Mouse (Mus musculus) heart, embryonic 13.5 days (tissue): ENCODE measurements around the gene Dnajc4. TPM values are rescaled to one million over a fixed set of nuclear protein-coding genes. Genes with fewer than 3 reads are reported as not detected.

ENCODE experiments used
- ATAC-seq: fragments of 200-750 bp; cut with Nextera tagmentation; 2 replicates; pipeline ENCODE4 v1.8.0; 2017; ENCODE audit warnings: moderate TSS enrichment; ENCODE audit not compliant: insufficient number of reproducible peaks, low FRiP score, low TSS enrichment; ENCODE audit errors: extremely low read depth
- H3K27ac ChIP-seq: fragments of 300-500 bp; sonication (generic); replicated peaks from 2 replicates; pipeline ENCODE4 v1.5.1; 2015; ENCODE audit warnings: moderate library complexity, mild to moderate bottlenecking, inconsistent platforms
- H3K27me3 ChIP-seq: fragments of 300-500 bp; sonication (generic); replicated peaks from 2 replicates; pipeline ENCODE4 v1.6.1; 2015; ENCODE audit warnings: mild to moderate bottlenecking, inconsistent platforms
- H3K36me3 ChIP-seq: fragments of 300-500 bp; sonication (generic); 2 replicates; pipeline ENCODE4 v1.6.1; 2015; ENCODE audit warnings: mild to moderate bottlenecking, inconsistent platforms
- H3K4me1 ChIP-seq: fragments of 300-500 bp; sonication (generic); 2 replicates; pipeline ENCODE4 v1.6.1; 2015; ENCODE audit warnings: inconsistent platforms
- H3K4me2 ChIP-seq: fragments of 300-500 bp; sonication (generic); 2 replicates; pipeline ENCODE4 v1.6.1; 2015; ENCODE audit warnings: inconsistent platforms, mild to moderate bottlenecking, moderate library complexity
- H3K4me3 ChIP-seq: fragments of 300-500 bp; sonication (generic); 2 replicates; pipeline ENCODE4 v1.5.1; 2015; ENCODE audit warnings: moderate library complexity, mild to moderate bottlenecking, inconsistent platforms
- H3K9ac ChIP-seq: fragments of 300-500 bp; sonication (generic); 2 replicates; pipeline ENCODE4 v1.6.1; 2015; ENCODE audit warnings: inconsistent platforms, mild to moderate bottlenecking, moderate library complexity
- H3K9me3 ChIP-seq: fragments of 300-500 bp; sonication (generic); 2 replicates; pipeline ENCODE4 v1.6.1; 2016; ENCODE audit warnings: inconsistent platforms
- WGBS: fragments of 180-500 bp; shearing (Covaris S2); methylation state at CpG from one replicate; pipeline ENCODE4 v1.1.7; 2015; ENCODE audit warnings: mixed read lengths; 5-methylcytosine and 5-hydroxymethylcytosine counted together
- polyA plus RNA-seq: library from polyadenylated mRNA; unstranded; fragments of >200 nt; fragmentation: Nextera tagmentation; extraction: Ambion mirVana; gene quantifications from 2 replicates; pipeline ENCODE4 v1.2.1, GENCODE M21; 2015

The Dnajc4 gene
- polyA plus RNA-seq, 1 experiment from 2014 or later: 33.2 TPM

DNA sequence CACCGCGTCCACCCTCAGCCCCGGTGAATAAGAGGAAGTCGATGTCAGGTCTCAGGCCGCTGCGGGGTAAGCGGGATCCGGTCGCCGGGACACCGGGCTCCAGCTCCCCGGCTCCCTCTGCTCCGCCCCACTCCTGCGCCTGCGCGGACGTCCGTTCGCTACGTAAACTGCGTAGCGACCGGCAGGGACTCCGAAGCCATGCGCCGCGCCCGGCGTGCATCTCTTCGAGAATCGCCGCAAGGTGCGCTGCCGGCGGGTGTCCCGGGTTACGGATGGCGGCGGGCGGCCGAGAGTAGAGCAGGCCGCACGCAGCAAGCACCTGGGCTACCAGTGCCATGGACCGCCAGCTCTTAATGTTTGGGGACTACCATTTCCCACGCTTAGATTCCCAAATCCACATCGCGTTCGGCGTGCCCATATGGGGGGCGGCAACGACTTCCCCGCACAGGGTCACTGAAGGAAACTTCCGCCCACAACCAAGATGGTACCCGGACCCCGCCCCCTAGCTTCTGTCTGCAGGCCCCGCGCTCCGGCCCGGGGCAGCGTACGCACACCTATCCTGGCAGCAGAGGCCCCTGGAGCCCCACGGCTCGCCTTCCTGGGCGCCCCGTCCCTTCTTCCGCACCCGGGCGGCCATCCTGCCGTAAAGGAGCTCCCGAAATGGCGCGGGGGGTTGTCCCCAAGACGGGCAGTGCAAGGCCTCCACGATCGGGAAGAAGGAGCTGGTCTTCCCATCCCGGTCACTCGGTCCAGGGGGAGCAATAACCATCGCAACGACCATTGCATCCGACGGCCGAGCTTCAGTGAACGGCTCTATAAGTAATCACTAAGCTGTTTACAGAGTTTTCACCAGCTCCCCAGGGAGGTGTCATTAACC lies 50.8 kb downstream of the Dnajc4 start, which contains the start of gene Bad:
Bad (plus strand) TSS at position 490 of the 877 bp plus-strand sequence.
- Histone ChIP-seq H3K4me1 (peaks cover 30% of the 10 kb centered on the region), H3K9me3 (no peaks in the 10 kb centered on the region), H3K36me3 (peaks cover 24% of the 10 kb centered on the region), H3K27me3 (0 out of 2 replicates have a peak, but pooled peaks cover 5% of the 10 kb centered on the region), H3K9ac (peak within 1 kb of the TSS; percentile 87), H3K4me3 (peak within 1 kb of the TSS; percentile 67), H3K27ac (peak within 1 kb of the TSS; percentile 97), H3K4me2 (peak within 1 kb of the TSS; percentile 100)
- ATAC-seq: peak; percentile 65
- WGBS: under 1% methylated on average over 83 of the region's 83 CpGs

DNA sequence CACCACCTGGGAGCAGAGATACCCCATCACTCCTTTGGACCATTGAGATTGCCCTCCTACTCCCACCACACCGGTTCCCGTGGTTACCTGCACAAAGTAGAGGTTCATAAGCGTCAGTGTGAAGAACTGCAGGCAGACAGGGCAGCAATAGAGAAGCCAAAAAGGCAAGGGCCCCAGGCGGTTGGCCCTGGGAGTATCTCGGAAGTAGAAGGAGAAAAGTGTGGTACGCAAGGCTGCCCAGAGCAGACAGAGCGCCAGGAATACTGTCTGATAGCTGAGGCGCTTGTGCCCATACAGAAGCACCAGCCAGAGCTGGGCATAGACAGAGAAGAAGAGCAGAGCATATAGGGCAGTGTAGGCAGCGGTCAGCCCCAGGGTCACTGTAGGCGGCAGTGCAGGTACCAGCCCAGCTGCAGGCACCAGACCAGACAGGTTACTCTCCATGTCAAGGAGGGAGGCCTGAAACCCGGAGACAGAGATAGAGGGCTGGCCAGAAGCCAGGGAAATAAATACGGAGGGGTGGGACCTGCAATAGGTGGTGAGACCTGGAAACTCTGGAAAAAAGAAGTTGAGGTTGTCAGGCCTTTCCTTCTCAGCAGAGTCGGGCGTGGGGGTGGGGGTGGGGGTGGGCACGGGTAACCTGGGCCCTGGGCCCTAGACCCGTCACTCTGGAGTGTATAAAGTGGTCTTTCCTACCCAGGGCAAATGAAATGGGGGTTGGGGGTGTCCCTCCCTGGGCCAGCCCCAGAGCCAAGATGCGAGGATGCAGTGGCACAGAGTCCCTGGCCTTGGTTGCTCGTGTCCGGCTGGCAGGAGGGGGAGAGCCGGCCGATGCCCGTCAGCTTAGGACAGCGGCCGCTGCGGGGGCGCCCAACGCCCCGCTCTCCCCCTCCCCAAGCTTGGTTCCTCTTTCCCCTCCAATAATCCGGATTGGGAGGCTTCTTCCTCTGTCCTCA lies 51.7 kb downstream of the Dnajc4 start:
- WGBS: 20% methylated on average over 28 of the region's 29 CpGs
- Histone ChIP-seq H3K36me3 (peaks cover 20% of the 10 kb centered on the region), H3K4me2 (peak overlapping the region; percentile 100), H3K9ac (peak overlapping the region; percentile 87), H3K27ac (peak overlapping the region; percentile 97), H3K4me1 (peaks cover 30% of the 10 kb centered on the region), H3K9me3 (no peaks in the 10 kb centered on the region), H3K27me3 (peaks cover 13% of the 10 kb centered on the region), H3K4me3 (peak overlapping the region; percentile 67)
- peak; percentile 6; the same call in 1 of the 2 replicates for ATAC-seq

DNA sequence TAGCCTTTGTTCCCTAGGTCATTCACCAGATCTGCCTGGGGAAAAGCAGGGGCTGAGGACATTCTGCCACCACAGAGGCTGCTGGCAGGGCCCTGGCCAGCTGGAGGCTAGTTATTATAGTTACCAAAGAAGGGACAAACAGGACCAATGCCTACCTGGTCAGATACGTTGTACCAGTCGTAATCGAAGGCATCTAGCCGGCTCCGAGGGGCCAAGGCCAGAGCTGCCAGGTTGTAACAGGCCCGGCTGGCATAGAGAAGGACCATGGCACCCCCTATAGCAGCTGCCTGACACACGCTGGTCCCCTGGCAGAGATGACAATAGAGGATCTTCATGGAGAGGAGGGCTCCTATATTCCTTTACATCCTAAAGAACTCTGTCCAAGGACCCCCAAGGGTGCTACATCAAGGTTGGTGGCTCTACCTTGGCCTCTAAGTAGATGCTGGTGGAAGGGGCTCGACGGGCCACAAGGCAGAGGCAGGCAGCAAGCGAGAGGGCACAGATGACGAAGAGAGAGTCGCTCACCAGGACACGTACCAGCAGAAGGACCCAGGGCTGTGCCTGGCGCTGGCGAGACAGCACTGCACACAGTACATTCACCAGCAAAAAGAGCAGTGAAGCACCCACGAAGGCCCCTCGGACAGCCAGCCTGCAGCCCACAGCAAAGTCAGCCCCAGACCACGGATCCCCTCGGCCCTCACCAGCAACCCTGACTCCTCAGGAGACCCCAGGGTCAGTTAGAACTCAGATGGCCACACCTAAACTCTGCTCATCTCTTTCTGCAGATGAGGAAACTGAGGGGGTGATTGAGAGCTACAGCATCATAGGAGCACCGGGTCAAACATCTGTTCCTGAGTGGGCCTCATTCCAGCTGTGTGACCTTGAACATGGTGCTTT lies 53.0 kb downstream of the Dnajc4 start:
- ATAC-seq: no peak
- peaks cover 27% of the 10 kb centered on the region for H3K27me3 ChIP-seq
- no peak overlapping the region for H3K27ac ChIP-seq
- 86% methylated on average over 20 of the region's 20 CpGs for WGBS
- H3K36me3 ChIP-seq: 0 out of 2 replicates have a peak, but pooled peaks cover 8% of the 10 kb centered on the region
- no peaks in the 10 kb centered on the region for H3K9me3 ChIP-seq
- peaks cover 31% of the 10 kb centered on the region for H3K4me1 ChIP-seq
- no peak overlapping the region for H3K4me3 ChIP-seq
- peak overlapping the region; percentile 87; the same call in 1 of the 2 replicates for H3K9ac ChIP-seq
- H3K4me2 ChIP-seq: no peak overlapping the region

Other genes with a start within 250 kb of the Dnajc4 start
- 14.1 and 15.4 TPM in 2 replicates for gene Rps6ka4, start 151.9 kb downstream of the Dnajc4 start, polyA plus RNA-seq
- gene Ccdc88b, start 134.4 kb downstream of the Dnajc4 start, polyA plus RNA-seq: 0.39 and 1.3 TPM in 2 replicates
- 79.1 and 93.8 TPM in 2 replicates for gene Trmt112, start 82.9 kb downstream of the Dnajc4 start, polyA plus RNA-seq
- gene Prdx5, start 82.5 kb downstream of the Dnajc4 start, polyA plus RNA-seq: 217 and 232 TPM in 2 replicates
- gene Esrra, start 70.8 kb downstream of the Dnajc4 start, polyA plus RNA-seq: 30.4 and 33.0 TPM in 2 replicates
- gene Catsperz, start 67.2 kb downstream of the Dnajc4 start, polyA plus RNA-seq: 1.7 and 3.6 TPM in 2 replicates
- 0.18 and 0.44 TPM in 2 replicates for gene Kcnk4, start 58.1 kb downstream of the Dnajc4 start, polyA plus RNA-seq
- gene Bad, start 50.7 kb downstream of the Dnajc4 start, polyA plus RNA-seq: 56.9 and 59.8 TPM in 2 replicates
- 18.6 and 19.6 TPM in 2 replicates for gene Gpr137, start 50.1 kb downstream of the Dnajc4 start, polyA plus RNA-seq
- gene Ppp1r14b, start 17.6 kb downstream of the Dnajc4 start, polyA plus RNA-seq: 82.3 and 117 TPM in 2 replicates
- 18.1 and 18.6 TPM in 2 replicates for gene Plcb3, start 16.1 kb downstream of the Dnajc4 start, polyA plus RNA-seq
- gene Fkbp2, start 12.1 kb downstream of the Dnajc4 start, polyA plus RNA-seq: 80.9 and 98.7 TPM in 2 replicates
- gene Vegfb, start 4.9 kb downstream of the Dnajc4 start, polyA plus RNA-seq: 125 and 133 TPM in 2 replicates
- gene Nudt22, start 3.5 kb upstream of the Dnajc4 start, polyA plus RNA-seq: 23.3 and 26.8 TPM in 2 replicates
- gene Trpt1, start 3.6 kb upstream of the Dnajc4 start, polyA plus RNA-seq: 15.8 and 16.6 TPM in 2 replicates
- gene Fermt3, start 26.9 kb upstream of the Dnajc4 start, polyA plus RNA-seq: 7.6 and 8.1 TPM in 2 replicates
- 207 and 228 TPM in 2 replicates for gene Stip1, start 47.4 kb upstream of the Dnajc4 start, polyA plus RNA-seq
- gene Macrod1, start 64.2 kb upstream of the Dnajc4 start, polyA plus RNA-seq: 32.0 and 32.9 TPM in 2 replicates
- 1.1 and 1.4 TPM in 2 replicates for gene Flrt1, start 113.2 kb upstream of the Dnajc4 start, polyA plus RNA-seq
- gene Otub1, start 213.7 kb upstream of the Dnajc4 start, polyA plus RNA-seq: 147 and 160 TPM in 2 replicates
- 1,676 and 1,958 TPM in 2 replicates for gene Cox8a, start 225.0 kb upstream of the Dnajc4 start, polyA plus RNA-seq
- gene Naa40, start 248.6 kb upstream of the Dnajc4 start, polyA plus RNA-seq: 51.0 and 52.1 TPM in 2 replicates